Mouse (Mus musculus) embryonic fibroblast, embryonic 13.5 days (primary cell): Measurements from ENCODE around the gene Dnmbp.

Source experiments
- CTCF ChIP-seq: IDR thresholded peaks from 2 replicates; pipeline ENCODE4 v1.5.1; 2011; ENCODE audit warnings: mild to moderate bottlenecking, control low read depth, low read length, moderate library complexity, borderline replicate concordance; ENCODE audit not compliant: insufficient read depth
- POLR2A ChIP-seq: IDR thresholded peaks from 2 replicates; pipeline ENCODE4 v1.6.1; 2011; ENCODE audit warnings: low read depth, mild to moderate bottlenecking, control low read depth, low read length, moderate library complexity

GRCm38 (mm10) chr19:43986069-43986794 is 46.2 kb upstream of the Dnmbp start, which contains the start of gene Cpn1:
- TF ChIP-seq CTCF (no peak), POLR2A (no peak)
